Mouse (Mus musculus) gastrocnemius, postnatal 4 days (tissue): Measurements from ENCODE around the gene Gm49340. TPM values are rescaled to one million over a fixed set of nuclear protein-coding genes. Genes with fewer than 3 reads are reported as not detected.
"Not testable (repeated sequence)": the region's sequence is repeated elsewhere in the genome, so short reads cannot be mapped to it uniquely, and the experiment has no call there.

Experiments
- DNase-seq, 2 experiments: peaks; one replicate each; pipeline ENCODE4 v3.0.0; 2021 to 2022; ENCODE audit warnings: low spot score in 2 of 2, mixed read lengths in 2 of 2
- long read RNA-seq, 2 experiments: library from polyadenylated mRNA; stranded (forward); transcript quantifications; one replicate each; pipeline ENCODE4 v2.0.0; 2021
- total RNA-seq, 2 experiments: library from RNA; stranded (reverse); gene quantifications; 2 replicates each; pipeline ENCODE4 v1.2.3; 2021

The Gm49340 gene
- not detected for total RNA-seq
- long read RNA-seq, experiment 1: 0 reads
- long read RNA-seq, experiment 2: 0 reads

DNA sequence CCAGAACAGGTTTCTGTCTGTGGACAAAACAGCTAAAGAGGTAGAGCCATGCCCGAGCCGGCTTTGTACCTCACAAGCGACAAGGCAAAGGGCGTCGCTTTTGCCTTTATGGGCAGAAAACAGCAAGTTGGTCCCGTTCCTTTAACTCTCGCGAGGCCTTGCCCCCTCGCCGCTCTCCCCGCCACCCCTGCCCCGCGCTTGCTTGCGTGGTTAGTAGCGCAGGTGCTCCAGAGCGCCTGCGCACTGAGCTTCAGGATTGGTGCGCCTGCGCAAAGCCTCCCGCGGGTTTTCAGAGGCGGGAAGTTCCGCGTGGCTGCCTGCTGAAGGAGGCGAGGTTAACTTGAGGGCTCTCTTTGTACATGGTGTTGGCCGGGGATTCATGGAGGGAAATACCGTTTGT lies at the start of gene Gm49340, which contains the start of the genes Aspa and Spata22:
Gm49340 (plus strand) TSS at position 300 of the 400 bp plus-strand sequence.
Aspa (minus strand) TSS at position 155 of the 400 bp plus-strand sequence.
Spata22 (plus strand) TSS at position 300 of the 400 bp plus-strand sequence.
- DNase-seq: no peak

DNA sequence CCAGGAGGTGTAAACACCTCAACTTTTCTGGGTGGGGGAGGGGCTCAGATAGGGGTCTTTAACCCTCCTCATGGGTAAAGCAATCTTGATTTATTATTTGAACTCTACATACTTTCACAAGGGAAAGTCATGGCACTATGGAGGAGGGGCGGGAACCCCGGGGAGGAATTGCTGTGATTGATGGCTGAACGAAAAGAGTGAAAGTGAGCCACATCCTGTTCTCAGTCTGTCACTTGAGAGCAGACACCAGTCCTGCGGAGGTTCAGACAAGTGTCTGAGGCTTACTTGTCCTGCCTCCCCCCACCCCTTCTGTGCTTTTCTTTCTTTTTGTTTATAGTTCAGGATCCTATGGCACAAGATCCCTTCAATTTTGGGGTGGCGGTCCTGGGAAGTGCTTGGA lies 48.8 kb upstream of the Gm49340 start:
- no peak for DNase-seq

DNA sequence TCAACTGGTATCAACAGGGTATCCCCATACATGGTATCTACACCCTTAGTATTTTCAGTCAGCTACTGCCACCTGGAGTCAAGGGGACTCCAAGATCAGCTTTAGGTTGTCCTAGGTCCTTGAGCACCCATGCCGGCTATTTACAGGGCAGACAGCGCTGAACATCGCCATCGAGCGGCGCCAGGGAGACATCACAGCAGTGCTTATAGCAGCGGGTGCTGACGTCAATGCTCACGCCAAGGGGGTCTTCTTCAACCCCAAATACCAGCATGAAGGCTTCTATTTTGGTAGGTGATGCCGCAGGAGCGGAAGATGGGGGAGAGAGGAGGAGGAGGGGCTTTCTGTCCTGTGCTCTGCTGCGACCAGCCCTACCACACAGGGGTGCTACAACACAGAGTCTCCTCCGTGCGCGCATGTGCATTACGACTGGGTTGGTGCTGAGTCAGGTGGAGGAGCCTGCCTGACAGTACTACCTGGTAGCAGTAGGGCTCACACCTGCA lies 48.0 kb upstream of the Gm49340 start:
- DNase-seq: peak in 1 of 2 experiments; percentile 46

DNA sequence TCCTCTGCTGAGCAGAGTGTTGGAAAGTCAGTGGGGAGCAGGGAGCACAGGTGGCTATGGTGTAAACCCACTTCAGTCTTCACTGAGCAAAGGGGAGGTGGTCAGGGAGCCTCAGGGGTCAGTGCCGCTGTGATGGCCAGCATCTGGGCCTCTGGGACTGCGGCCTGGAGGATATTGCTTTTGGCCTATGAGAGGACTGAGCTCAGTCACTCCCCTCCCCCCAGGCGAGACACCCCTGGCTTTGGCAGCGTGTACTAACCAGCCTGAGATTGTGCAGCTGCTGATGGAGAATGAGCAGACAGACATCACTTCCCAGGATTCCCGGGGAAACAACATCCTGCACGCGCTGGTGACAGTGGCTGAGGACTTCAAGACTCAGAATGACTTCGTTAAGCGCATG lies 46.2 kb upstream of the Gm49340 start:
- no peak for DNase-seq

DNA sequence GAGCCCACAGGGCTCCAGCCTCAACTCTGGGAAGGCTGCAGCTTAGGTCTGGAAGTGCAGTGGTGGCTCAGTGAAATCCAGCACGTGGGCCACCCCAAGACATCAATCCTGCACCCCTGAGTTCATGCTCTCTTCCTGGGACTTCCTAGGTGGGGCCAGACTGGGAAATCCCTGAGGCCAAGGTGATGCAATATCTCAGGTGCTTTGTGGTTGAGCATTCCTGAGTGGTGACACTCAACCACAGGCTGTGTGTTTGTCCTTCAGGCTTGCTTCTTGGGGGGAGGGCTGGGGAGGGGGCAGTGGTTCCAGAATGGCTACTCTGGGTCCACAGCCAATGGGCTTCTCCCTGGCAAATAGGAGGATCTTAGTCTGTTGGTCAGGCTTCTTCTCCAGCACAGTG lies 45.6 kb upstream of the Gm49340 start:
- no peak for DNase-seq

DNA sequence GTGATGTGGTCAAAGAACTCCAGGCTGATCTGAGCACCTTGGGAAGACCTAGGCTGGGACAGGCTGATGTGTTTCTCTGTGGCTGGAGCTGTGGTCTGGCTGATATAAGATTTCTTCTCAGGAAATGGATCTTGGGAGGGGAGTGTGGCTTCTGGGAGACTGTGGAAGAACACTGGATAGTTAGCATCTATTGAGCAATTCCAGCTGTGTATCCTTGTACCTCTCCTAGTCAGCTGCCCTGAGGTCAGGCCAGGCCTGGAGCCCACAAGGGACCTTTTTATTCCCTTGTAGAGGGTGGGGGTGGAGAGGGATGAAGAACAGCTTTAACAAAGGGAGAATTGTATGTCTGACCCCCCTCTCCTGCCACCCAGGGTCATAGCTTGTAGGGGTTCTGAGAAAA lies 45.2 kb upstream of the Gm49340 start:
- DNase-seq: no peak

DNA sequence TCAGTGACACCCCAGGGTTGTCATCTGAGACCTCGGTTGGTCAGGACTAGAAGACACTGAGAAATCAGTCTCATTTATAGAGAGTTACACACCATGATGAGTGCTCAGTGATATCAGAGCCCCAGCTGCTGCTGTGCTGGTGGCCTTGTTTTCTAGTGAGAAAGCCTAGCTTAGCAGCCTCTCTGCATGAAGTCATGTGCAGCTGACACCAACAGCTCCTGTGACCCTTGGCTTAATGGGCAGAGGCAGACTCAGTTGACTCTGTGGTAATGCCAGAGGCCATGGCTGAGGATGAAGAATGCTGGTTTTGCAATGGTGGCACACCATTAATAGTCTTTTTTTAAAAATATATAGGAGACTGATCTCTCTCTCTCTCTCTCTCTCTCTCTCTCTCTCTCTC lies 39.9 kb upstream of the Gm49340 start:
- DNase-seq: no peak

DNA sequence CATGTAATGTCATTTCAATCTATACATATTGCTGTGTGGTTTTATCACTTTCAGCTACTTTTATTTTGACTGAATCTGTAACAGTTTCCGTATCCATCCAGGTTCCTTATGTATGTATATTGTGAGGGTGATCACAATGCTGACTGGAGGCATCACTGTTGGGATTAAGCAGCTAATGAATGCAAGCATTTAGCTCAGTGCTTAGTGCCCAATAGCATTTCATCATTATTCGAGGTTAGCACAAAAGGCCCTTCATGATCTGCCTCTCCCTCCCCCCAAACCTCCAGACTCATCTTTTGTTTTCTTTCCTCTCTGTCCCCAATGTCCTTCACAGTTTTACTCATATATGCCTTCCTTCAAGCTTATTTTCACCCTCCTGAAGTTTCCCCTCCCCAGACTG lies 26.4 kb upstream of the Gm49340 start:
- DNase-seq: no peak

DNA sequence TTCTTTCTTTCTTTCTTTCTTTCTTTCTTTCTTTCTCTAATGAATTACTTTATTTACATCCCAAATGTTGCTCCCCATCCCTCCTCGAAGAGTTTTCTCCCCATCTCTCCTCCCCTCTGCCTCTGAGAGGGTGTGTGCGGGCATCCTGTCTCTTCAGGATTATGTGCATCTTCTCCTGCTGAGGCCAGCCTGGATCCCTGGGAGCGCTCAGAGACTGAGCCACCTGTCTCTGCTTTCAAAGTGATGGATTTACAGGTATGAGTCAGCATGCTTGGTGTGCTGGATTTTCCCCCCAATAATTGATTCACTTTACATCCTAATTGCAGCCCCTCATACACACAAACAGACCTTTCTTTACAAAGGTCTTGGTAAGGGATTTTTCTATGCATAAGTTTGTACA lies 13.6 kb upstream of the Gm49340 start:
- no peak for DNase-seq

DNA sequence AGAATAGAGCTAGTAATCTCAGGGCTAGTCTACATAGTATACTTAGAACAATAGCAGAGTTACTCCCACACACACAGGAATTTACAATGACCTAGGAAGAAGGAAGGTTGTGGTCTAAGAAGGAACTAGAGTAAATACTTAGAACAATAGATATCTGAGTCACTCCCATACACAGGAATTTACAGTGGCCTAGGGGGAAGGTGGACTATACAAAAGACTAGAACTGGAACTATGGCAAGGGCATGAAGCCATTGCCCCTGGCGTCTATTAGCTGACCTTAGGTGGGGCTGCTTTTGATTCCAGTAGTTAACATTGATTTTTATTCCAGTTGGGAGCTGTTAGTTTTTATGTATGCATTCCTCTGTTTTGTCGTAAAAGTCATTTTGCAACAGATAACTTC lies 11.0 kb upstream of the Gm49340 start:
- DNase-seq: not testable (repeated sequence)

DNA sequence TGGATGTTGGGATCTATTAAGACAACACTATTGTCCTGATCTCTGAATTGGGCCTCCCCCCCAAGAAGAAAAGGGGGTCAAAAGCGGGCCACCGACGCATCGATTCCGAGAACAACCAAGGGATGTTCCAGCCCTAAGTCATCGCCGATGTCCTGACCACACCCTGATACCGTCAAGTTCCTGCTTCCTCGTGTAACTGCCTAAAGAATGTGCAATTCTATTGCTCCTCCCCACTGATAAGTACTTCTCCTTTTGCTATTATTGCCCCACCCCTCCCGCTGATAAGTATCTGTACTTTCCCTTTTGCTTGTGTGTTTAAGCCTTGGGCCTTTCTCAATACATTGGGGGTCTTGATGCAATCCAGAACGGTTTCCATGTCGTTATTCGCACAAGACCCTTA lies 8.5 kb upstream of the Gm49340 start:
- DNase-seq: not testable (repeated sequence)

DNA sequence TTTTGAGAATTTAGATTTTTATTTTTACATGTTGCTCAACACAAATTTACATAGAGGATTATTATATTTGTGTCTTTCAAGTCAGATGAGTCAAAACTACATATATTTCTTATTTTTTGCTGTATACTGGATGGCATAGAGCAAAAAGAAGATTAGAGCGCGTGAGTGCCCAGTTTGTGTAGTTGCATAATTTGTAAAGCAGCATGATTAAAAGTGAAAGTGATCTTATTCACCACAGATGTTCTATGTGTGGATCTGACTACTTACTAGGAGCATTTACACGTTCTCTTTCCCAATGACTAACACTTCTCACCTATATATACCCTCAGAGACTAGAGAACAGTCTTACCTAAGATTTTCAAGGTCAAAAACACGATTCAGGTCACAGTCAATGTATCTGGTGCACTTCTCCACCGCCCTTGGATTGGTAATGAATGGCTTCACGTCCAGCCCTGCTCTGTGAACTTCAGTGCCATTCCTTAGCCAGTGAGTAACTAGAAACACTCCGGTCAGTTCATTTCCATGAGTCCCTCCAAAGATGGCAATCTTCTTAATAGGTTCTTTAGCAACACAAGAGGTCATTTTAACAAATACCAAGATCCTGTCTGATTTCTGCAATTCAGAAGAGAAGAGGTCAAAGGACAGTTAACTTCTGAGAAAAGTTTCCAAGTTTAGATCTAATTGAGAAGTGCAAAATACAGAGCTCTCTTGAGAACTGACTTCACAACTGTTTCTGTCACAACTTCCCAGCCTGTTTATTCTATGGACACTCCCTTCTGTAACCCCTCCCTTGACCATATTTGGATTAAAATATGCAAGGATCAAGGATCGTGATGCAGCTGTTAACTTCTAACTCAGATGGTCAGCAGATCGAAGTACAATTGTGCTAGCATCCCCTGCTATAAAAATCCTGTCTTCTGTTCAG lies 5.4 kb upstream of the Gm49340 start:
- no peak for DNase-seq

DNA sequence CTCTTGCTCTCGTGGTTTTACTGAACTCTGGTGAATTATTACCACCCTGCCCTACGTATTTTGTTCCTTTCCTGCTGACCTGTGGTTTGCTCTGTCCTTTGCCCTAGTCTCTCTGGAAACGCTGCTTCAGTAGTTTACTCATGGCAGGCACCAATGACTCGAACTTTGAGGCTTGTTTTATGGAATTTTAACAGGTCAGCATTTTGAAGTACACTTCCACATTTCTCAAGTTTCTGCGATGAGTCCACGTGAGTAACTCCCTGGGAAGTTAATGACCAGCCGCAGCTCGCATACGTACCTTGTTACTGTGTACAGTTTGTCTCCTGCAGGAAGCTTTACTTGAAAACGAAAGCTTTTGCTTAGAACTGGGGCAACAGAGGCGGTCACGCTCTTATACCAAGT lies 3.1 kb upstream of the Gm49340 start:
- no peak for DNase-seq

DNA sequence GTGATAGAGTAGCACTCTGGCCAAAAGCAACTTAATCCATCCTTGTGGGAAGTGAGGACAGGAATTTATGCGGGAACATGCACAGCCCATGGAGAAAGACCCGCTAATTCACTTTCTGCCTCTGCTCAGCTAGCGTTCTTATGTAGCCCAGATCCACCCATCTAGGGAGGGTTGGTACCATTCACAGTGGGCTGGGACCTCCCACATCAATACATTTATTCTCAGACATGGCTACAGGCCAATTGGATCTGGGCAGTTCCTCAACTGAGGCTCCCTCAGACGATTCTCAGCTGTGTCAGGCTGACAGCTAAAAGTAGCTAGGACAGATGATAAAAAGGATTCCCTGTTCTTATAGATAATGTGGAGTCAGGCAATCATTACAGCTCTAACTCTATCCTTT lies 2.2 kb upstream of the Gm49340 start:
- no peak for DNase-seq

DNA sequence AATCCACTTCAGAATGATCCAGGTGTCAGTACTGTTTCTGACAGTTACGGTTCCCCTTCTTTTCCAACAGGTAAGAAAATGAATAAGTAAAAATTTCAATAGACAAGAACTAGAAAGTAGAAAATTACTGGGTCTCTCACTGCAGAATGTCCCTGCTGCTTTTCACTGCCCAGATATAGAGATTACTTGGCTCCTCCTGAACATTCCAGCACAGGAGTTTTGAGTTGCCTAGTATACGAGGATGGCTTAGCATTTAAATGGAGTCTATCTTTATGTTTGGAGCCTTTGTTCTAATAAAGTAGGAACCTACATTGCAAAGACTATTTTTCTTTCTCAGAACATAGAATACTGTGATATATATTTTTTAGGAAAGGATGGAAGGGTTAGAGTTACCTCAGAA lies 3.8 kb downstream of the Gm49340 start:
- DNase-seq: no peak

DNA sequence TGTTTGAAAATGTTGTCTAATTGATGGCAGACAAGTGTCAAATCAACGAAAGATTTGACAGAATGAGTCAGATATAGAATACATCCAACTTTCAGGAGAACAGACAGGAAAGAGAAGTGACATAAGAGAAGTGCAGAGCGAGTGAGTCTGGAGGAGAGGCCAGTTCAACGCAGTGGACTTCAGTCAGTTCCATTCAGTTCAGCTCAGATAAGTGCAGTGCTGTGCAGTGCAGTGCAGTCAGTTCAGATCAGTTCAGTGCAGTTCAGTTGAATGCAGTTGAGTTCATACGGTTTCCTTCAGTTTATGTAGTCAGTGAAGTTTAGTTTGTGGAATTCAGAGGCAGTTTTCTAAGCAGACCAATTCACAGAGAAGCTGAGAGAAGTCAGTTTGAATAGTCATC lies 7.4 kb downstream of the Gm49340 start:
- DNase-seq: no peak

DNA sequence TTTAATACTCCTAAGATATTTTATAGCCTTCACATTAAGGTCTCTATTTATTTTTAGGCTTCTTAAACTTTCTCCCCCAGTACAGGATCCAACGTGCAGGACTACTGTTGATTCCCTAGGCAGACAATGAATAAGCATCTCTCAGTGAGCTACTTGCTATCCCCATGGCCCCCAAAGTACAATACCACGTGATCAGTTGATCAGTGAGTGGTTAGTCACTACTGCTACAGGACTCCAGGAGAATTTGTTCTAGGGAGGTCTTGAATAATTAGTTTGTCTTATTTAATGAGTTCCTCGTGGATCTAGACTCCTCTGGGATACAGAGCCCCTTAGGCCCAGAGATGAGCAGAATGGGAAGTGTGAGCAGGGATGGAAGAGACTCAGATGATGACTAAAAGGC lies 20.9 kb downstream of the Gm49340 start, which contains the start of gene Olfr20:
Olfr20 (plus strand) TSS at position 301 of the 400 bp plus-strand sequence.
- DNase-seq: no peak

DNA sequence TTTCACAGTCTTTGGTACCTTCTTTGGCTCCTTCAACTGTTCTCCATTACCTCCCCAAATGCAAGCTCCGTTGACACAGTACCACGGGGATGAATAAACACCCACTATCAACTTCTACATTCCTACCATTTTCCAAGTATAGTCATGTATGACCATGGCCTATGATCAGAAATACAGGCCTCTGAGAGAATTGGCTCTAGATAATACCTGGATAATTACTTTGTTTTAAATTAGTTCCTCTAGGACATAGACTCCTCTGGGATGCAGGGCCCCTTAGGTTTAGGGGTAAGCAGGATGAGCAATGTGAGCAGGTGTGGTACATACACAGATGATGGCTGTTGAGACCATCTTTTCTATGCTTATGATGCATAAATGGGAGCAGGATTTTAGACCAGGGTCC lies 41.4 kb downstream of the Gm49340 start, which contains the start of gene Olfr376:
Olfr376 (plus strand) TSS at position 301 of the 400 bp plus-strand sequence.
- no peak for DNase-seq

DNA sequence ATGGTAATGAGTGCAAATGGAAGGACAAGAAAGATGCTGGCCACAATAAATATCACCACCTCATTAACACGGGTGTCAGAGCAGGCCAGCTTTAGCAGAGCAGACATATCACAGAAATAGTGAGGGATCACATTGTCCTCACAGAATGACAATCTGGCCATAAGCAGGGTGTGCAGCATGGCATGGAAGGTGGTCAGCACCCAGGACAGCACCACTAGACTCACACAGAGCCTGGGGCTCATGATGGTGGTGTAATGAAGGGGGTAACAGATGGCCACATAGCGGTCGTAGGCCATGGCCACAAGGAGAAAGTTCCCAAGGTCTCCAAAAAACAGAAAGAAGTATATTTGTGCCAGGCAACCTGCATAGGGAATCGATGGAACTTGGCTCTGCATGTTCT lies 65.8 kb downstream of the Gm49340 start:
- no peak for DNase-seq

DNA sequence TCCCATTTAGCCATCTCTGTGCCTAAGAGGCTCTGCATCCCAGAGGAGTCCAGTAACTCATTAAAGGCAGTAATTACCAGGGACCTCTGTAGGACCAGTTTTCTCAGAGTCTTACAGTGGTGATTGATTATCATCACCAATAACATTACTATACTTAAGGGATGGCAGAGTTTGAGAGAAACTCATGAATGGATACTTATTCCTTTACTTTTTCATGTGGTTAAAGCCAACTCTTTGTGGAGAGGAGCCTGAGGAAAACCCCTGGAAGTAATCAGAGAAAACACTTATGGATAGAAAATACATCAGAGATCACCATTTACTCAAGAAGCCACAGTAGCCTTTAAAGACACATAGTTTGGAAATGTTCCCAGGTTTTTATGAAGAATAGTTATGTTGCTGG lies 70.0 kb downstream of the Gm49340 start, which contains the start of gene Olfr1:
Olfr1 (minus strand) TSS at position 101 of the 400 bp plus-strand sequence.
- DNase-seq: no peak
